Mouse (Mus musculus): ENCODE data around the gene Sparcl1. TPM values are rescaled to one million over a fixed set of nuclear protein-coding genes. Genes with fewer than 3 reads are reported as not detected.

Gene Sparcl1
- polyA plus RNA-seq, 1 experiment from 2014 or later = 68.2 TPM

- 43% methylated on average over 10 of the region's 10 CpGs for WGBS
- no peak overlapping the region for H3K9ac ChIP-seq
- no peak for ATAC-seq (replicated peaks; ENCODE audit: low FRiP score)
Observed at GRCm38 (mm10) chr5:104076361-104076760, 37.2 kb downstream of the Sparcl1 start.

GRCm38 (mm10) chr5:104074388-104074787 lies 39.1 kb downstream of the Sparcl1 start:
- no peak overlapping the region for H3K4me3 ChIP-seq (replicated peaks)
- no peak for ATAC-seq (replicated peaks; ENCODE audit: low FRiP score)
- H3K4me1 ChIP-seq = peaks cover 6% of the 10 kb centered on the region; the same call in 1 of the 2 replicates
- WGBS = 29% methylated on average over 12 of the region's 12 CpGs
- no peaks in the 10 kb centered on the region for H3K36me3 ChIP-seq
- no peaks in the 10 kb centered on the region; the same call in 1 of the 2 replicates for H3K27me3 ChIP-seq
- H3K27ac ChIP-seq = no peak overlapping the region
- H3K9me3 ChIP-seq (replicated peaks) = no peaks in the 10 kb centered on the region
- no peak overlapping the region for H3K9ac ChIP-seq
- peak overlapping the region; percentile 40 for H3K4me2 ChIP-seq

More at GRCm38 (mm10) chr5:104076361-104076760, 37.2 kb downstream of the Sparcl1 start:
- Histone ChIP-seq H3K4me3 (replicated peaks) (no peak overlapping the region), H3K36me3 (no peaks in the 10 kb centered on the region), H3K4me2 (no peak overlapping the region), H3K27me3 (no peaks in the 10 kb centered on the region; the same call in 1 of the 2 replicates), H3K9me3 (replicated peaks) (no peaks in the 10 kb centered on the region), H3K27ac (no peak overlapping the region), H3K4me1 (peaks cover 10% of the 10 kb centered on the region; the same call in 1 of the 2 replicates)

GRCm38 (mm10) chr5:104073602-104074001 lies 39.9 kb downstream of the Sparcl1 start:
- no peak overlapping the region for H3K9ac ChIP-seq
- H3K4me2 ChIP-seq = no peak overlapping the region
- 77% methylated on average over 4 of the region's 5 CpGs for WGBS
- peak; percentile 91 for ATAC-seq (replicated peaks; ENCODE audit: low FRiP score)
- H3K9me3 ChIP-seq (replicated peaks) = no peaks in the 10 kb centered on the region
- no peak overlapping the region for H3K4me3 ChIP-seq (replicated peaks)
- H3K4me1 ChIP-seq = peaks cover 6% of the 10 kb centered on the region; the same call in 1 of the 2 replicates
- no peaks in the 10 kb centered on the region; the same call in 1 of the 2 replicates for H3K27me3 ChIP-seq
- H3K36me3 ChIP-seq = no peaks in the 10 kb centered on the region
- H3K27ac ChIP-seq = no peak overlapping the region

- H3K4me2 ChIP-seq = peak overlapping the region; percentile 1; the same call in 1 of the 2 replicates
- H3K9ac ChIP-seq = no peak overlapping the region
- no peak overlapping the region for H3K4me3 ChIP-seq (replicated peaks)
- H3K36me3 ChIP-seq = no peaks in the 10 kb centered on the region
- peak overlapping the region; percentile 32 for H3K27ac ChIP-seq
- H3K4me1 ChIP-seq = peaks cover 6% of the 10 kb centered on the region; the same call in 1 of the 2 replicates
- no peaks in the 10 kb centered on the region; the same call in 1 of the 2 replicates for H3K27me3 ChIP-seq
- 24% methylated on average over 6 of the region's 8 CpGs for WGBS
- H3K9me3 ChIP-seq (replicated peaks) = no peaks in the 10 kb centered on the region
- peak; percentile 93 for ATAC-seq (replicated peaks; ENCODE audit: low FRiP score)
Observed at GRCm38 (mm10) chr5:104072272-104072886, 41.2 kb downstream of the Sparcl1 start.

- H3K4me2 ChIP-seq = no peak overlapping the region
- ATAC-seq (replicated peaks; ENCODE audit: low FRiP score) = no peak
- H3K9me3 ChIP-seq (replicated peaks) = no peaks in the 10 kb centered on the region
- H3K27me3 ChIP-seq = no peaks in the 10 kb centered on the region
- no peak overlapping the region for H3K27ac ChIP-seq
- no peak overlapping the region for H3K4me3 ChIP-seq (replicated peaks)
- H3K9ac ChIP-seq = no peak overlapping the region
- peaks cover 6% of the 10 kb centered on the region; the same call in 1 of the 2 replicates for H3K4me1 ChIP-seq
- 80% methylated on average over 4 of the region's 4 CpGs for WGBS
- H3K36me3 ChIP-seq = no peaks in the 10 kb centered on the region
Observed at GRCm38 (mm10) chr5:104071048-104071447, 42.5 kb downstream of the Sparcl1 start.

GRCm38 (mm10) chr5:104068751-104069150 lies 44.8 kb downstream of the Sparcl1 start:
- WGBS = 88% methylated on average over 7 of the region's 7 CpGs
- Histone ChIP-seq H3K9me3 (replicated peaks) (no peaks in the 10 kb centered on the region), H3K27me3 (no peaks in the 10 kb centered on the region), H3K4me2 (no peak overlapping the region), H3K36me3 (peaks cover 11% of the 10 kb centered on the region), H3K9ac (no peak overlapping the region), H3K4me1 (peaks cover 6% of the 10 kb centered on the region; the same call in 1 of the 2 replicates), H3K27ac (no peak overlapping the region), H3K4me3 (replicated peaks) (no peak overlapping the region)
- no peak for ATAC-seq (replicated peaks; ENCODE audit: low FRiP score)

GRCm38 (mm10) chr5:104062773-104063551 lies 50.6 kb downstream of the Sparcl1 start:
- Histone ChIP-seq H3K36me3 (peaks cover 67% of the 10 kb centered on the region), H3K27me3 (no peaks in the 10 kb centered on the region), H3K9me3 (replicated peaks) (no peaks in the 10 kb centered on the region), H3K4me3 (replicated peaks) (no peak overlapping the region), H3K4me1 (peaks cover 7% of the 10 kb centered on the region; the same call in 1 of the 2 replicates), H3K4me2 (no peak overlapping the region), H3K27ac (no peak overlapping the region), H3K9ac (no peak overlapping the region)
- ATAC-seq (replicated peaks; ENCODE audit: low FRiP score) = no peak; the same call in 1 of the 2 replicates
- WGBS = 93% methylated on average over 11 of the region's 11 CpGs

GRCm38 (mm10) chr5:104061936-104062772 lies 51.4 kb downstream of the Sparcl1 start:
- H3K4me1 ChIP-seq = peaks cover 7% of the 10 kb centered on the region; the same call in 1 of the 2 replicates
- H3K9me3 ChIP-seq (replicated peaks) = no peaks in the 10 kb centered on the region
- no peak overlapping the region for H3K27ac ChIP-seq
- ATAC-seq (replicated peaks; ENCODE audit: low FRiP score) = no peak
- H3K27me3 ChIP-seq = no peaks in the 10 kb centered on the region
- WGBS = 89% methylated on average over 13 of the region's 13 CpGs
- peaks cover 68% of the 10 kb centered on the region for H3K36me3 ChIP-seq
- no peak overlapping the region for H3K9ac ChIP-seq
- H3K4me2 ChIP-seq = no peak overlapping the region
- no peak overlapping the region for H3K4me3 ChIP-seq (replicated peaks)

- Histone ChIP-seq H3K27me3 (no peaks in the 10 kb centered on the region), H3K27ac (no peak overlapping the region), H3K9me3 (replicated peaks) (no peaks in the 10 kb centered on the region), H3K36me3 (peaks cover 68% of the 10 kb centered on the region), H3K4me1 (peaks cover 7% of the 10 kb centered on the region; the same call in 1 of the 2 replicates), H3K4me3 (replicated peaks) (no peak overlapping the region), H3K9ac (no peak overlapping the region), H3K4me2 (no peak overlapping the region)
- 83% methylated on average over 5 of the region's 5 CpGs for WGBS
- ATAC-seq (replicated peaks; ENCODE audit: low FRiP score) = no peak
Observed at GRCm38 (mm10) chr5:104060429-104060828, 53.1 kb downstream of the Sparcl1 start.

GRCm38 (mm10) chr5:104059628-104060027 lies 53.9 kb downstream of the Sparcl1 start:
- H3K4me1 ChIP-seq = peaks cover 7% of the 10 kb centered on the region; the same call in 1 of the 2 replicates
- 60% methylated on average over 9 of the region's 9 CpGs for WGBS
- no peak overlapping the region for H3K4me2 ChIP-seq

GRCm38 (mm10) chr5:104058021-104058420 lies 55.5 kb downstream of the Sparcl1 start:
- peaks cover 7% of the 10 kb centered on the region; the same call in 1 of the 2 replicates for H3K4me1 ChIP-seq
- 69% methylated on average over 15 of the region's 15 CpGs for WGBS
- H3K27me3 ChIP-seq = no peaks in the 10 kb centered on the region
- peaks cover 61% of the 10 kb centered on the region for H3K36me3 ChIP-seq
- no peak overlapping the region for H3K4me3 ChIP-seq (replicated peaks)
- H3K9me3 ChIP-seq (replicated peaks) = no peaks in the 10 kb centered on the region
- ATAC-seq (replicated peaks; ENCODE audit: low FRiP score) = no peak
- no peak overlapping the region for H3K9ac ChIP-seq
- H3K27ac ChIP-seq = no peak overlapping the region
- H3K4me2 ChIP-seq = no peak overlapping the region

More at GRCm38 (mm10) chr5:104059628-104060027, 53.9 kb downstream of the Sparcl1 start:
- Histone ChIP-seq H3K9ac (no peak overlapping the region), H3K4me3 (replicated peaks) (no peak overlapping the region), H3K27ac (0 out of 2 replicates have a peak overlapping the region, but pooled peaks have one; percentile 19), H3K9me3 (replicated peaks) (no peaks in the 10 kb centered on the region), H3K36me3 (peaks cover 68% of the 10 kb centered on the region), H3K27me3 (no peaks in the 10 kb centered on the region)
- ATAC-seq (replicated peaks; ENCODE audit: low FRiP score) = peak; percentile 58; the same call in 1 of the 2 replicates
